Mouse (Mus musculus) lung, postnatal 0 days (tissue): ENCODE results near the gene Epp13.

Experiments
- CTCF ChIP-seq: IDR thresholded peaks from 2 replicates; pipeline ENCODE4 v1.5.1; 2016; ENCODE audit warnings: antibody characterized with exemption, mild to moderate bottlenecking
- EP300 ChIP-seq: IDR thresholded peaks from 2 replicates; pipeline ENCODE4 v1.6.1; 2016; ENCODE audit warnings: antibody characterized with exemption, mild to moderate bottlenecking, control low read depth

- peak; percentile 65 for TF ChIP-seq CTCF
- no peak for TF ChIP-seq EP300
Observed at GRCm38 (mm10) chr7:6283451-6284075, 31.1 kb downstream of the Epp13 start.
